In genomic region chr3:126668692-126669091, GRCm38 (mm10) we compare ENCODE assay signal across 11 mouse cellular contexts.
DNase-seq lines count a peak whose midpoint lies in the region; ATAC-seq and TF ChIP-seq lines count a peak whose summit lies in the region.
"Had no signal": no experiment of that assay in that cellular context is flagged by ENCODE, and none has a peak within 500 bp of the region (broad histone marks: within the 10 kb centered on the region; RNA-seq: fewer than 3 reads in every experiment).

No protein-coding gene starts in this region.

- no peak for TF ChIP-seq POLR2A in heart, adult 2 months (IDR thresholded peaks at IDR 0.05; ENCODE audit: insufficient read depth, low read depth, low read length)
- TF ChIP-seq POLR2A in lung, adult 2 months (IDR thresholded peaks at IDR 0.05; ENCODE audit: borderline replicate concordance, extremely low read depth, low read depth, low read length): no peak
- TF ChIP-seq POLR2A in cerebellum, adult 2 months (IDR thresholded peaks at IDR 0.05; ENCODE audit: borderline replicate concordance, insufficient read depth, low read length): no peak

- ATAC-seq in lung, embryonic 14.5 days (ENCODE audit: insufficient read depth): peak; percentile 32; the same call in 1 of the 2 replicates
- ATAC-seq in megakaryocyte, adult 5-6 weeks (ENCODE audit: poor library complexity, severe bottlenecking): 0 out of 2 replicates have a peak, but pooled peaks have one; percentile 21
- ATAC-seq: inflammation-experienced regulatory T-cells, adult 6 months had no signal

- H3K79me2 ChIP-seq in heart, adult 2 months (replicated peaks; ENCODE audit: control insufficient read depth, insufficient read depth, low read length): 0 out of 2 replicates have a peak, but pooled peaks cover 1% of the 10 kb centered on the region

- no peak for TF ChIP-seq EP300 in heart, adult 2 months (IDR thresholded peaks at IDR 0.05; ENCODE audit: insufficient read depth, low read depth, low read length)

- no peak overlapping the region for H3K9ac ChIP-seq in heart, adult 2 months (ENCODE audit: low read depth, low read length)
- no peak overlapping the region for H3K9ac ChIP-seq in lung, embryonic 14.5 days
- H3K9ac ChIP-seq: forebrain, postnatal 0 days; limb, embryonic 13.5 days had no signal

- no peak overlapping the region for H3K4me3 ChIP-seq in heart, adult 2 months
- H3K4me3 ChIP-seq in lung, embryonic 14.5 days (ENCODE audit: low read depth, low read length): no peak overlapping the region
- no peak overlapping the region for H3K4me3 ChIP-seq in lung, adult 2 months (replicated peaks; ENCODE audit: extremely low read depth, low read depth, low read length)
- no peak overlapping the region for H3K4me3 ChIP-seq in cerebellum, adult 2 months (replicated peaks; ENCODE audit: insufficient read depth, low read depth, low read length)
- H3K4me3 ChIP-seq: limb, embryonic 13.5 days had no signal

- peaks cover 3% of the 10 kb centered on the region for H3K36me3 ChIP-seq in heart, adult 2 months (ENCODE audit: control insufficient read depth, insufficient read depth, low read length)
- no peaks in the 10 kb centered on the region for H3K36me3 ChIP-seq in lung, embryonic 14.5 days (ENCODE audit: insufficient read depth)
- H3K36me3 ChIP-seq: limb, embryonic 13.5 days had no signal

- peaks cover 13% of the 10 kb centered on the region for H3K4me1 ChIP-seq in heart, adult 2 months (ENCODE audit: control insufficient read depth, insufficient read depth, low read length)
- peaks cover 28% of the 10 kb centered on the region for H3K4me1 ChIP-seq in lung, embryonic 14.5 days (ENCODE audit: insufficient read depth)
- peaks cover 14% of the 10 kb centered on the region for H3K4me1 ChIP-seq in lung, adult 2 months (ENCODE audit: control insufficient read depth, insufficient read depth, low read length)
- H3K4me1 ChIP-seq in cerebellum, adult 2 months (ENCODE audit: control insufficient read depth, insufficient read depth, low read length): peaks cover 23% of the 10 kb centered on the region; the same call in 1 of the 2 replicates

- no peak overlapping the region for H3K4me2 ChIP-seq in lung, embryonic 14.5 days
- H3K4me2 ChIP-seq: limb, embryonic 13.5 days had no signal

- no peaks in the 10 kb centered on the region for H3K27me3 ChIP-seq in heart, adult 2 months (ENCODE audit: control insufficient read depth, insufficient read depth, low read length)
- no peaks in the 10 kb centered on the region for H3K27me3 ChIP-seq in lung, embryonic 14.5 days (ENCODE audit: insufficient read depth, low read length)
- H3K27me3 ChIP-seq in cerebellum, adult 2 months (ENCODE audit: control insufficient read depth, insufficient read depth, low read length): no peaks in the 10 kb centered on the region

- no peak for DNase-seq in heart, adult 2 months
- DNase-seq in heart, adult 18-20 months: no peak
- DNase-seq in lung, embryonic 14.5 days: no peak
- no peak for DNase-seq in lung, adult 2 months
- peak; percentile 54 to 61 for DNase-seq in cerebellum, adult 2 months
- DNase-seq in T-cell, adult 2 months (ENCODE audit: low spot score): no peak
- DNase-seq in urinary bladder, adult 18-20 months (ENCODE audit: low spot score in 2 of 2): no peak

- peak overlapping the region; percentile 50 for H3K27ac ChIP-seq in heart, adult 2 months
- peak overlapping the region; percentile 80; the same call in 1 of the 2 replicates for H3K27ac ChIP-seq in lung, embryonic 14.5 days (ENCODE audit: low read depth)
- peak overlapping the region; percentile 67 for H3K27ac ChIP-seq in cerebellum, adult 2 months (ENCODE audit: insufficient read depth, low read length)
- H3K27ac ChIP-seq: limb, embryonic 13.5 days had no signal

- H3K9me3 ChIP-seq in lung, embryonic 14.5 days (ENCODE audit: low read depth, low read length): no peaks in the 10 kb centered on the region
- H3K9me3 ChIP-seq: limb, embryonic 13.5 days had no signal

- TF ChIP-seq CTCF in heart, adult 2 months (IDR thresholded peaks at IDR 0.05): peak; percentile 26
- TF ChIP-seq CTCF in lung, embryonic 14.5 days (IDR thresholded peaks at IDR 0.05; ENCODE audit: low read depth): no peak
- no peak for TF ChIP-seq CTCF in lung, adult 2 months (IDR thresholded peaks at IDR 0.05; ENCODE audit: insufficient read depth, low read length)
- TF ChIP-seq CTCF in cerebellum, adult 2 months (IDR thresholded peaks at IDR 0.05; ENCODE audit: borderline replicate concordance, insufficient read depth, low read depth, low read length): no peak

- WGBS in heart, adult 2 months: 47% methylated on average over 10 of the region's 10 CpGs
- 34% methylated on average over 10 of the region's 10 CpGs for WGBS in lung, embryonic 14.5 days
- 34% methylated on average over 10 of the region's 10 CpGs for WGBS in lung, adult 2 months
- 13% methylated on average over 10 of the region's 10 CpGs for WGBS in cerebellum, adult 2 months

- intact Hi-C loops in heart, adult 2 months (cut with DNase I): no loop called here

Comparison
In these comparisons a context has a peak if more than half of its experiments do, and no peak if none do; other contexts are left out.
1. DNase-seq: peak in cerebellum, adult 2 months (2 of 2); none in heart, adult 2 months (0 of 2), heart, adult 18-20 months (0 of 2), lung, embryonic 14.5 days (single experiment), lung, adult 2 months (single experiment), T-cell, adult 2 months (single experiment) and urinary bladder, adult 18-20 months (0 of 2).
2. Peak in every context shown above with its lines, with median percentiles within 50 percentile points of each other: H3K27ac ChIP-seq.